Mouse (Mus musculus) adrenal gland, adult 8-10 months (tissue): ENCODE measurements around the gene Rgs21. TPM values are rescaled to one million over a fixed set of nuclear protein-coding genes. Genes with fewer than 3 reads are reported as not detected.

Source experiments
- DNase-seq: peaks from one replicate; pipeline ENCODE4 v3.0.0; 2022
- total RNA-seq, 4 experiments: library from RNA; stranded (reverse); gene quantifications; 2 replicates each; pipeline ENCODE4 v1.2.4; 2022

The Rgs21 gene
- total RNA-seq = not detected

- DNase-seq = no peak
Observed at GRCm38 (mm10) chr1:144567567-144567966, at the start of gene Rgs21. Rgs21 (minus strand) TSS chr1:144567667.

GRCm38 (mm10) chr1:144604071-144604470 lies 36.6 kb upstream of the Rgs21 start:
- DNase-seq = no peak

GRCm38 (mm10) chr1:144602987-144603386 lies 35.5 kb upstream of the Rgs21 start:
- DNase-seq = no peak

- DNase-seq = no peak
Observed at GRCm38 (mm10) chr1:144579321-144579720, 11.9 kb upstream of the Rgs21 start.

- DNase-seq = no peak
Observed at GRCm38 (mm10) chr1:144572972-144573371, 5.5 kb upstream of the Rgs21 start.

- no peak for DNase-seq
Observed at GRCm38 (mm10) chr1:144569905-144570304, 2.4 kb upstream of the Rgs21 start.

GRCm38 (mm10) chr1:144545142-144545541 lies 22.3 kb downstream of the Rgs21 start:
- no peak for DNase-seq

GRCm38 (mm10) chr1:144544497-144544961 lies 22.9 kb downstream of the Rgs21 start:
- no peak for DNase-seq

- DNase-seq = no peak
Observed at GRCm38 (mm10) chr1:144531746-144532145, 35.7 kb downstream of the Rgs21 start.

GRCm38 (mm10) chr1:144517878-144518426 lies 49.5 kb downstream of the Rgs21 start:
- no peak for DNase-seq

GRCm38 (mm10) chr1:144502241-144502640 lies 65.2 kb downstream of the Rgs21 start:
- no peak for DNase-seq

GRCm38 (mm10) chr1:144500423-144500822 lies 67.0 kb downstream of the Rgs21 start:
- DNase-seq = no peak

GRCm38 (mm10) chr1:144499719-144500118 lies 67.7 kb downstream of the Rgs21 start:
- DNase-seq = no peak

GRCm38 (mm10) chr1:144498725-144499124 lies 68.7 kb downstream of the Rgs21 start:
- DNase-seq = no peak

- no peak for DNase-seq
Observed at GRCm38 (mm10) chr1:144498051-144498450, 69.4 kb downstream of the Rgs21 start.

GRCm38 (mm10) chr1:144493336-144493735 lies 74.1 kb downstream of the Rgs21 start:
- DNase-seq = no peak

GRCm38 (mm10) chr1:144488223-144488835 lies 79.1 kb downstream of the Rgs21 start:
- DNase-seq = no peak

Other genes starting within 250 kb of the Rgs21 start
- 1 to 10 TPM in 1 of 4 experiments, under 1 TPM in 2, not detected in 1; 0.12 to 1.0 (median 0.62) TPM for gene Rgs18, start 207.8 kb upstream of the Rgs21 start, total RNA-seq